Mouse (Mus musculus) CH12.LX (cell line): ENCODE measurements around the gene Tmem145.

Experiments used
- CTCF ChIP-seq, 2 experiments: IDR thresholded peaks in 1 of 2; conservative IDR thresholded peaks in 1 of 2; 2 replicates each; pipeline ENCODE4 v1.5.1; 2011 to 2012; ENCODE audit warnings: low read depth in 2 of 2, low read length in 2 of 2, improper control_type of control experiment in 1 of 2, inconsistent platforms in 1 of 2, mild to moderate bottlenecking in 1 of 2, moderate library complexity in 1 of 2
- E2F4 ChIP-seq: IDR thresholded peaks from 2 replicates; pipeline ENCODE4 v1.6.1; 2011; ENCODE audit warnings: low read depth, low read length, improper control_type of control experiment; ENCODE audit not compliant: insufficient replicate concordance
- ELF1 ChIP-seq: IDR thresholded peaks from 2 replicates; pipeline ENCODE4 v1.6.1; 2014; ENCODE audit warnings: low read depth, mild to moderate bottlenecking, inconsistent platforms, low read length, improper control_type of control experiment
- EP300 ChIP-seq: IDR thresholded peaks from 2 replicates; pipeline ENCODE4 v1.6.1; 2011; ENCODE audit warnings: low read length, improper control_type of control experiment
- ETS1 ChIP-seq: conservative IDR thresholded peaks from 2 replicates; pipeline ENCODE4 v1.6.1; 2012; ENCODE audit warnings: low read depth, mild to moderate bottlenecking, inconsistent platforms, low read length, improper control_type of control experiment, moderate library complexity
- MAFK ChIP-seq: IDR thresholded peaks from 2 replicates; pipeline ENCODE4 v1.6.1; 2011; ENCODE audit warnings: low read length, improper control_type of control experiment; ENCODE audit not compliant: insufficient replicate concordance
- MAX ChIP-seq: IDR thresholded peaks from 2 replicates; pipeline ENCODE4 v1.6.1; 2011; ENCODE audit warnings: low read length, improper control_type of control experiment
- NRF1 ChIP-seq: IDR thresholded peaks from 2 replicates; pipeline ENCODE4 v1.6.1; 2014; ENCODE audit warnings: low read depth, mild to moderate bottlenecking, inconsistent platforms, low read length, improper control_type of control experiment, moderate library complexity
- POLR2A ChIP-seq: IDR thresholded peaks from 2 replicates; pipeline ENCODE4 v1.6.1; 2011; ENCODE audit warnings: low read depth, mild to moderate bottlenecking, improper control_type of control experiment, low read length
- POLR2AphosphoS2 ChIP-seq: IDR thresholded peaks from 2 replicates; pipeline ENCODE4 v1.6.1; 2011; ENCODE audit warnings: low read depth, low read length, improper control_type of control experiment
- USF1 ChIP-seq: IDR thresholded peaks from 2 replicates; pipeline ENCODE4 v1.6.1; 2014; ENCODE audit warnings: low read depth, mild to moderate bottlenecking, inconsistent platforms, low read length, improper control_type of control experiment
- ZC3H11A ChIP-seq: IDR thresholded peaks from 2 replicates; pipeline ENCODE4 v1.6.1; 2012; ENCODE audit warnings: low read depth, mild to moderate bottlenecking, inconsistent platforms, low read length, improper control_type of control experiment
- ZKSCAN1 ChIP-seq: IDR thresholded peaks from 2 replicates; pipeline ENCODE4 v1.6.1; 2012; ENCODE audit warnings: low read depth, inconsistent platforms, low read length, improper control_type of control experiment, borderline replicate concordance

DNA sequence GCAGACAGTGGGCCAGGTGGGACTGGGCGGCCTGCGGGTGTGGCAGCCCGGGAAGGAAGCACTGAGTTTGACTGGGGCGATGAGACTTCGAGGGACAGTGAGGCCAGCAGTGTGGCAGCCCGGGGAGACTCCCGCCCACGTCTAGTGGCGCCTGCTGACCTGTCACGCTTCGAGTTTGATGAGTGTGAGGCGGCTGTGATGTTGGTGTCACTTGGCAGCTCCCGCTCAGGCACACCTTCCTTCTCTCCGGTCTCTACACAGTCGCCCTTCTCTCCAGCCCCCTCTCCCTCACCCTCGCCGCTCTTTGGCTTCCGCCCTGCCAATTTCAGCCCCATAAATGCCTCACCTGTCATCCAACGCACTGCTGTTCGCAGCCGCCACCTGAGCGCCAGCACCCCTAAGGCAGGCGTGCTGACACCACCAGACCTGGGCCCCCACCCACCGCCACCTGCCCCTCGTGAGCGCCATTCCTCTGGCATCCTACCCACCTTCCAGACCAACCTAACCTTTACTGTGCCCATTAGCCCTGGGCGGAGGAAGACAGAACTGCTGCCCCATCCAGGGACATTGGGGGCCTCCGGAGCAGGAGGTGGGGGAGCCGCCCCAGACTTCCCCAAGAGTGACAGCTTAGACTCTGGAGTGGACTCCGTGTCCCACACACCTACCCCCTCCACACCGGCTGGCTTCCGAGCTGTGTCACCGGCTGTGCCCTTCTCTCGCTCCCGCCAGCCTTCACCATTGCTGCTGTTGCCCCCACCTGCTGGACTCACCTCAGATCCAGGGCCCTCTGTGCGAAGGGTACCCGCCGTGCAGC, 33.3 kb upstream of the Tmem145 start:
- TF ChIP-seq ETS1, result no peak
- TF ChIP-seq E2F4, result no peak
- TF ChIP-seq POLR2AphosphoS2, result no peak
- TF ChIP-seq POLR2A, result no peak
- no peak for TF ChIP-seq MAX
- no peak for TF ChIP-seq NRF1
- TF ChIP-seq CTCF (conservative IDR thresholded peaks at IDR 0.05 in 1 of 2, IDR thresholded peaks at IDR 0.05 in 1 of 2; ENCODE audit: low read depth in 2 of 2, low read length in 2 of 2), result no peak
- no peak for TF ChIP-seq EP300
- TF ChIP-seq ELF1, result no peak
- no peak for TF ChIP-seq MAFK
- TF ChIP-seq USF1, result no peak
- no peak for TF ChIP-seq ZKSCAN1
- TF ChIP-seq ZC3H11A, result no peak
